ENCODE assay signal across 31 mouse cellular contexts in genomic region chr5:30472148-30472547, GRCm38 (mm10). TPM values are rescaled to one million over a fixed set of nuclear protein-coding genes. Genes with fewer than 3 reads are reported as not detected.
A peak's percentile ranks its signal among the peaks of the same experiment; 100 is the strongest.
DNase-seq lines count a peak whose midpoint lies in the region; ATAC-seq lines count a peak whose summit lies in the region.
"Had no signal": no experiment of that assay in that cellular context is flagged by ENCODE, and none has a peak within 500 bp of the region (broad histone marks: within the 10 kb centered on the region; RNA-seq: fewer than 3 reads in every experiment).

No protein-coding gene starts in this region.

- H3K4me2 ChIP-seq in heart, embryonic 12.5 days, result no peak overlapping the region
- H3K4me2 ChIP-seq: embryonic facial prominence, embryonic 13.5 days; forebrain, embryonic 12.5 days; forebrain, embryonic 15.5 days; heart, embryonic 11.5 days; hindbrain, embryonic 12.5 days; hindbrain, embryonic 15.5 days had no signal

- H3K4me1 ChIP-seq in heart, embryonic 12.5 days (replicated peaks), result no peaks in the 10 kb centered on the region

- intact Hi-C loops in heart, postnatal 14 days (cut with DNase I), result no loop called here

- no peak for DNase-seq in heart, postnatal 14 days
- peak; percentile 29 for DNase-seq in urinary bladder, postnatal 14 days (ENCODE audit: low spot score)
- DNase-seq in urinary bladder, postnatal 10 days (ENCODE audit: low spot score), result no peak
- DNase-seq in yolk sac, embryonic 10.5 days (ENCODE audit: low spot score), result peak; percentile 60
- no peak for DNase-seq in layer of hippocampus, adult 18-20 months (ENCODE audit: low spot score in 2 of 2)
- DNase-seq: adrenal gland, adult 8-10 months; adrenal gland, postnatal 25 days; B cell, adult 2 months; cerebellum, adult 11-12 months; cerebellum, adult 8-10 months; cerebellum, postnatal 10 days; cerebellum, postnatal 36 days; embryo, embryonic 11 days; gastrocnemius, postnatal 25 days; heart, adult 18-20 months had no signal

- H3K9me3 ChIP-seq in heart, embryonic 12.5 days (replicated peaks), result no peaks in the 10 kb centered on the region
- H3K9me3 ChIP-seq: embryonic facial prominence, embryonic 10.5 days; embryonic facial prominence, embryonic 13.5 days; forebrain, embryonic 12.5 days; forebrain, embryonic 15.5 days; G1E; hindbrain, embryonic 12.5 days; hindbrain, embryonic 15.5 days had no signal

- 46% methylated on average over 5 of the region's 5 CpGs for WGBS in heart, embryonic 12.5 days

- peak; percentile 58 for ATAC-seq in heart, embryonic 12.5 days (ENCODE audit: insufficient number of reproducible peaks, low FRiP score)
- ATAC-seq: forebrain, embryonic 15.5 days; intestine, postnatal 0 days had no signal

- H3K27me3 ChIP-seq in heart, embryonic 12.5 days (replicated peaks), result peaks cover 7% of the 10 kb centered on the region
- H3K27me3 ChIP-seq: forebrain, embryonic 15.5 days; hindbrain, embryonic 12.5 days had no signal

- H3K9ac ChIP-seq in heart, embryonic 12.5 days, result no peak overlapping the region
- H3K9ac ChIP-seq: embryonic facial prominence, embryonic 13.5 days; forebrain, embryonic 12.5 days; forebrain, embryonic 15.5 days; hindbrain, embryonic 12.5 days; hindbrain, embryonic 15.5 days had no signal

- H3K36me3 ChIP-seq in heart, embryonic 12.5 days, result no peaks in the 10 kb centered on the region
- H3K36me3 ChIP-seq: embryonic facial prominence, embryonic 10.5 days; embryonic facial prominence, embryonic 13.5 days; forebrain, embryonic 12.5 days; forebrain, embryonic 15.5 days; G1E; hindbrain, embryonic 12.5 days; hindbrain, embryonic 15.5 days had no signal

- H3K27ac ChIP-seq in heart, embryonic 12.5 days (ENCODE audit: poor library complexity, severe bottlenecking), result peak overlapping the region; percentile 8; the same call in 1 of the 2 replicates
- H3K27ac ChIP-seq: embryonic facial prominence, embryonic 10.5 days; embryonic facial prominence, embryonic 13.5 days; forebrain, embryonic 12.5 days; forebrain, embryonic 15.5 days; hindbrain, embryonic 12.5 days; hindbrain, embryonic 15.5 days had no signal

- no peak overlapping the region for H3K4me3 ChIP-seq in heart, embryonic 12.5 days
- H3K4me3 ChIP-seq: embryonic facial prominence, embryonic 10.5 days; embryonic facial prominence, embryonic 13.5 days; erythroblast, embryonic 14.5 days; forebrain, embryonic 12.5 days; forebrain, embryonic 15.5 days; hindbrain, embryonic 12.5 days; hindbrain, embryonic 15.5 days had no signal

RNA-seq across cellular contexts. Expression of gene 1700001C02Rik, which starts 6.3 kb away (rescaled TPM):
- polyA plus RNA-seq in heart, embryonic 12.5 days (2016; fragmentation: Nextera tagmentation; extraction: Ambion mirVana), result not detected in 2 replicates
- not detected for total RNA-seq in heart, postnatal 14 days (2021)
- total RNA-seq in layer of hippocampus, adult 18-20 months (2021), result not detected
- total RNA-seq: adrenal gland, adult 8-10 months; adrenal gland, postnatal 25 days; CH12.LX; G1E; gastrocnemius, adult 8-10 months; gastrocnemius, postnatal 25 days; heart, adult 18-20 months; hematopoietic stem cell, adult 5-6 weeks had no signal
- polyA plus RNA-seq: embryonic facial prominence, embryonic 10.5 days; embryonic facial prominence, embryonic 13.5 days; erythroblast, embryonic 14.5 days; forebrain, embryonic 12.5 days; G1E; heart, embryonic 11.5 days; heart, postnatal 0 days; intestine, embryonic 14.5 days; intestine, postnatal 0 days had no signal

RNA-seq across cellular contexts. Expression of gene Otof, which starts 10.4 kb away (rescaled TPM):
- 0.14 and 0.15 TPM in 2 replicates for polyA plus RNA-seq in heart, embryonic 12.5 days (2016; fragmentation: Nextera tagmentation; extraction: Ambion mirVana)
- total RNA-seq in heart, postnatal 14 days (2021), result not detected
- 1 to 10 TPM; 2.9 to 4.4 TPM for total RNA-seq in layer of hippocampus, adult 18-20 months (2021)
- total RNA-seq: heart, adult 18-20 months; hematopoietic stem cell, adult 5-6 weeks had no signal
- polyA plus RNA-seq: erythroblast, embryonic 14.5 days; G1E had no signal

Comparison
In these comparisons a context has a peak if more than half of its experiments do, and no peak if none do; other contexts are left out.
1. DNase-seq: peak in urinary bladder, postnatal 14 days (single experiment) and yolk sac, embryonic 10.5 days (single experiment); none in heart, postnatal 14 days (0 of 2), urinary bladder, postnatal 10 days (single experiment) and layer of hippocampus, adult 18-20 months (0 of 2).